Mouse (Mus musculus): ENCODE data around the gene Crlf1.

Crlf1 gene

GRCm38 (mm10) chr8:70538024-70538579 is 45.1 kb downstream of the Crlf1 start:
- in situ Hi-C loops (cut with MboI; ENCODE audit: low pct_unique_long_range_greater_than_20kb in 1 of 2, low sequenced_read_pairs in 2 of 2, unreplicated experiment in 1 of 2), result no loop called here

DNA sequence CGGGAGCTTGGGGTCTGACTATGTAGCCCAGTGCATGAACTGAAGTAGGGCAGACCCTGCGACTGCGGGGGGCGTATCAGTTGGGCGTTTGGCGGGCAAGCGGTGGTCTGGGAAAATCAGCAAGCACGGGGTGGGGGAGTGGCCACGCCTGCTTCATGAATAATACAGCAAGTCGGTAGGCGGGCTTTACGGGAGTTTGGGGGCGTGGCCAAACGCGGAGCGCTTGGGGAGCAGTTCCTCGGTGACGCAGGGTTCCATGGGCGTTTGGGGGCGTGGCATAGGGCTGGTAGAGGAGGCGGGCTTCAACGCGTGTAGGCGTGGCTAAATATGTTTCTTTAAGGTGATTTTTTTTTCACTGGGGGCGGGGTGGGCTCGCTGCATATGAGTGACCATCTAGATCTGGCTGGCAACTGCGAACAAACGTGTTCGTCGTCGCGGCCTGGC is 45.7 kb downstream of the Crlf1 start:
- in situ Hi-C loops (cut with MboI; ENCODE audit: low pct_unique_long_range_greater_than_20kb in 1 of 2, low sequenced_read_pairs in 2 of 2, unreplicated experiment in 1 of 2), result no loop called here

GRCm38 (mm10) chr8:70539077-70539813 is 46.3 kb downstream of the Crlf1 start, which contains the start of gene Ell:
Gene Ell, plus strand, starts transcription at chr8:70539457.
- in situ Hi-C loops (cut with MboI; ENCODE audit: low pct_unique_long_range_greater_than_20kb in 1 of 2, low sequenced_read_pairs in 2 of 2, unreplicated experiment in 1 of 2), result no loop called here

GRCm38 (mm10) chr8:70540013-70540506 is 47.1 kb downstream of the Crlf1 start:
- in situ Hi-C loops (cut with MboI; ENCODE audit: low pct_unique_long_range_greater_than_20kb in 1 of 2, low sequenced_read_pairs in 2 of 2, unreplicated experiment in 1 of 2), result no loop called here

- in situ Hi-C loops (cut with MboI; ENCODE audit: low pct_unique_long_range_greater_than_20kb in 1 of 2, low sequenced_read_pairs in 2 of 2, unreplicated experiment in 1 of 2), result no loop called here
Observed at GRCm38 (mm10) chr8:70540507-70541071, 47.6 kb downstream of the Crlf1 start.

GRCm38 (mm10) chr8:70541081-70541480 is 48.1 kb downstream of the Crlf1 start:
- in situ Hi-C loops (cut with MboI; ENCODE audit: low pct_unique_long_range_greater_than_20kb in 1 of 2, low sequenced_read_pairs in 2 of 2, unreplicated experiment in 1 of 2), result no loop called here

DNA sequence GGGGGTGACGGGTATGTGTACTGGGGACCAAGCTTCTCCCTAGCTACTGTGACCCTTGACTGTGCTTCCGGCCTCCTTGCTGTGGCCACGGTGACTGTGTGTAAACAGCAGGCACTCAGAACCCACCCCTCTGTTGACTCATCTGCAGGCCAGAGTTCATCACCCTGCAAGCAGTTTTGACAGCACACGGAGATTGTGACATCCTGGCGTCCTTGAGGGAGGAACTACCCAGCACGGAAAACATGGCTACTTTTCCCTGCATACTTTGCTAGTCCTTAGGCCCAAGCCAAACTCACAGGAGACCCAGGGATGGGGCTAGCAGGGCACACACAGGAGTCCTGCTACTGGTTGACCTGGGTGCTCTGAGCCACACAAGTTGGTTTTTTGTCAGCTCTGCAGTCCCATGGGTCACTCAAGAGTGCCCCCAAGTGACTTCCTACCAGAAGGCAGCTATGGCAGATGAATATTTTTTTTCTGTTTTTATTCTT is 51.3 kb downstream of the Crlf1 start:
- in situ Hi-C loops (cut with MboI; ENCODE audit: low pct_unique_long_range_greater_than_20kb in 1 of 2, low sequenced_read_pairs in 2 of 2, unreplicated experiment in 1 of 2), result no loop called here

- in situ Hi-C loops (cut with MboI; ENCODE audit: low pct_unique_long_range_greater_than_20kb in 1 of 2, low sequenced_read_pairs in 2 of 2, unreplicated experiment in 1 of 2), result no loop called here
Observed at GRCm38 (mm10) chr8:70546412-70546811, 53.5 kb downstream of the Crlf1 start.

DNA sequence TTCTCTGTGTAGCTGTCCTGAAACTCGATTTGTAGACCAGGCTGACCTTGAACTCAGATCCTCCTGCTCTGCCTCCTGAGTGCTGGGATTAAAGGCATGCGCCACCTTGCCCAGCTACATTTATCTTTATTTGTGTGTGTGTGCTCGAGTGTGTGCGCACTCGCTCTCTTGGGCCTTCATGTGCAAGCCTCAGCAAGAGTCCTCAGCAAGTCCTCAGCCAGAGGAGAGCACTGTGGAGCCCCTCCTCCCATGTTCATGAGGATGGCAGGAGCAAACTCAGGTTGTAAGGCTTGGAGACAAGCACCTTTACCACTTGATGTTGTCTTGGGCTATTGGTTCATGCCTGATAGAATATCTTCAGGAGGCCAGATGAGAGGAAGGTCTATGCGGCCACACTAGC is 54.8 kb downstream of the Crlf1 start:
- in situ Hi-C loops (cut with MboI; ENCODE audit: low pct_unique_long_range_greater_than_20kb in 1 of 2, low sequenced_read_pairs in 2 of 2, unreplicated experiment in 1 of 2), result no loop called here

- in situ Hi-C loops (cut with MboI; ENCODE audit: low pct_unique_long_range_greater_than_20kb in 1 of 2, low sequenced_read_pairs in 2 of 2, unreplicated experiment in 1 of 2), result no loop called here
Observed at GRCm38 (mm10) chr8:70549412-70550184, 56.6 kb downstream of the Crlf1 start.

DNA sequence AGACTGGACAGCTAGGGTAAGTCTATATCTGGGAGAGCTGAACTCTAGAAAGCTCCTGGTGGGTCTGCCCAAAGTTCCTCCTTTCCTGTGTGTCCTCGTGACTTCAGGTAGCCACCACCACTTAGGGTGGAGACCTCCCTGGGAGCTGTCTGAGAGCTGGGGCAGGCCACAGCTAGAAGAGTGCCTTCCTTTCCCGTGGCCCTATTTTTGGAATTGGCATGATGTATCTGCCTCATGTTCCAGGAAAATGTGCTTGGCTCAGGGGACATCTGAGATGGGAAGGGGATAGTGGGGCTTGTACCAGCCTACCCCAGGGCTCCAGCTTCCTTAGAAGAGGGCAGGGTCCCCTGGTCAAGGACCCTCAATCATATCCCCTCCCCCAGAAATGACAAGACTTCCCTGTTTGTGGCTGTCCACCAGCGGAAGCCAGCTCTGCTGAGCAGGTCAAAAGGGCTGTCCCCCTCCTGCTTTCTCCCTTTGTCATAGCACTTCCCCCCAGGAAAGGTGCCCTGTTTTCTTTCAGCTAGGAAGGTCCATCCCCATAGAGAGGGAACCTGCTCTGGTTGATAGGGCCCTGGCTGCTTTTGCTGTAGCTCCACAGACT is 58.7 kb downstream of the Crlf1 start:
- in situ Hi-C loops (cut with MboI; ENCODE audit: low pct_unique_long_range_greater_than_20kb in 1 of 2, low sequenced_read_pairs in 2 of 2, unreplicated experiment in 1 of 2), result no loop called here

DNA sequence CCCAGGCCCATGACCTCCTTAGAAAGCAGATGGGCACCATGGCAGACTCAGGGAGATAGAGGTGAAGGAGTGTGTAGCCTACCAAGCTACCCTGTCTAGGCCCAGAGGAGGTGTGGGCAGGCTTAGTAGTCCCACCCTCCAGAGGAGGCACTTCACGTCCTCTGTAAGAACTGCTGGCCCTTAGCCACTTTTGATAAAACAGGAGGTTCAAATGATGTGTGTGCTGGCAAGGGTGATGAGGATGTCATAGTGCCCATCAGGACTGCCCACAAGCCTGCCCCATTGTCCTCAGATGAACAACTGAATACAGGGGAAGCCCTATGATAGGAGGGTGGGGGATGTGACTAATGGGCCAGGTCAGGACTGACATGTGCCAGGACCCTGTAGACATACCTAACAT is 59.9 kb downstream of the Crlf1 start:
- in situ Hi-C loops (cut with MboI; ENCODE audit: low pct_unique_long_range_greater_than_20kb in 1 of 2, low sequenced_read_pairs in 2 of 2, unreplicated experiment in 1 of 2), result no loop called here
